Mouse (Mus musculus) WW6 (cell line): Measurements from ENCODE around the gene Cct7.

Source experiments
- DNase-seq: peaks from one replicate; pipeline ENCODE4 v3.0.0-alpha.2; 2013; ENCODE audit warnings: low read depth, low spot score

The Cct7 gene

DNA sequence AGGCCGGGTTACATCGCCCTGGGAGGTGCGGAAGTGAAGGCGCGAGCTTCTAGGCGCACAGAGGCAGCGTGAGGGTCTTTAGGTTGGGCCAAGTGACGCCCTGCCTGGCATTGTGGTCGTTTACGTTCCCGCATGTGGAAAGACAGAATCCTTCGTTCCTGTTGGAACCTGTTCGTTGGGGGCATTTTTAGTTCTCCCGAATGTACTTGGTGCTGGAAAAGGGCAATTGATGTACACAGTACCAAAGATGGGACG, 1.0 kb downstream of the Cct7 start:
- no peak for DNase-seq

DNA sequence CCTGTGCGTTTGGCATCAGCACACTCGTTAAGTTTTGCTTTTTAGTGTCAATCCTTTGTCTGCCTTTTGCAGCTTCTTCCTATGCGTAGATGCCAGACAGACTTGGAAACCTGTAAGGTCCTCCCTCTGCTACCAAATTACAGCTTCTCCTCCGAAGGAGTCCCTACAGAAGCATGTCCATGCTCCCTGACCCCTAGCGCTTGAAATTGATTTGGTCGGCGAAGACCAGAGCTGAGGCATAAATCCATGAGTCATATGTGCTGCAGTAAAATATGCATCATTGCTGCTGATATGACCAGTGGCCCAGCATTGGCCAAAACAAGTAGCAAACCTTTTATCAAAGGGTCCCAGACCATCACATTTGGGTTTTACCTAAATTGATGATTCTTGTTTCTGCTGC, 1.5 kb downstream of the Cct7 start:
- DNase-seq: no peak

DNA sequence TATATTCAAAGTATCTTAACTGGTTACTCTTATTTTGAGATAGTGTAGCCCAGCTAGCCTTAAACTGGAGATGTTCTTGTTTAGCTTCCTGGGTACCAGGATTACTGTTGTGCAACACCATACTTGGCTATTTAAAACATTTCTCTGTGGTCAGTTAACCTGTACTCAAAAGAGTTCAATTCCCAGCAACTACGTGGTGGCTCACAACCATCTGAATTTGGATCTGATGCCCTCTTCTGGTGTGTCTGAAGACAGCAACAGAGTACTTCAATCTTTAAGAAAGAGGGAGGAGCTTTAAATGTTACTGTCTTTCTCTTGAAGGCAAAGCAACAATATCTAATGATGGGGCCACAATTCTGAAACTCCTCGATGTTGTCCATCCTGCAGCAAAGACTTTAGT, 8.3 kb downstream of the Cct7 start:
- DNase-seq: no peak

DNA sequence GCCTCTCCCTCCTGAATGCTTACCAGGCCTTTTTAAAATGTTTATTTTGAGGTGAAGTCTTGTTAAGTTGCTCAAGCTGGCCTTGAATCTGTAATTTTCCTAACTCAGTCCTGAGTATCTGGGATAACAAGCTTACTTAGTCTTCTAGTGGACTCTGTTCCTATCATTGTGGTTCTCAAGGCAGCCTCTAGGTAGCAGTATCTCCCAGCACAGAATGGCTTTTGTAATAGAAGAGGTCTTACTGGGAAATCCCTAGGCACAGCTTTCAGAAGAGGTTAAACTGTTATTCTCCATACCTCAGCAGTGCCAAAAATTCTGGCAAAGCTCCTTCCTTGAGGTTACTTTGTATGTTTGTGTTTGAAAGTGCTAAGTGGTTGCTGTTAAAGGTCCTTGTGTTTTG, 14.1 kb downstream of the Cct7 start:
- DNase-seq: no peak

DNA sequence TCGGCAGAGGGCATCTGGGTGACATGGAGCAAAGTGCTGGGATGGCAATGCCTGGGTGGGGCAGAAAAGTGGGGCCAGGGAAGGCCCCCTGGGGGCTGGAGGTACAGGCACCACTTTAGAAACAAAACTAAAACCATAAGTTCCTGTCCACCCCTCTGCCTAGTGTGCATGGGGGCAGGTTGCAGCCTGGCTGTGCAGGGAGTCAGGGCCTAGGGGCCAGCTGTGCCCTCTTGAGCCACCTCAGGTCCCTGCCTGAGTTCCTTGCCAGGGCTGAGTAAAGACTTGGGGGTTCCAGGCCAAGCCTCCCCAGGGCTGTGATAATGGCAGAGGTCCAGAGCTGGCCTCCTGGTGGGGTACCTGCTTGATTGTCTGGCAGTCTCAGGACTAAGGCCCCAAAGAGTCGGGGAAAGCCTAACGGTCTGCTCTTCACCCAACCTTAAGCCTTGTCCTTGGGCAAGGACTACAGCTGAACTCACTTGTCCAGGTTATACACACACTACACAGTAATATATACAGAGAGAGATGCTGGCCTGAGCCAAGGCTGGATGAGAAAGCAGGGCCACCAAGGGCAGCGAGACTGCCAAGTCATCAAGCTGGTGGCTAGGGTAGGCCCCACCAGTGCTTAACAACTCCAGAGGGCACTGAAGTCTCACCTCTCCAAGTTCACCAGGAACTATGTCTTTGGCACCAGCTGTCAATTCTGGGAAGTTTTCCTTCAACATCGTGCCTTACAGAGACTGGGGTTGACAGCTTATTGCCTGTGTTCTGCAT, 18.5 kb downstream of the Cct7 start:
- DNase-seq: no peak

DNA sequence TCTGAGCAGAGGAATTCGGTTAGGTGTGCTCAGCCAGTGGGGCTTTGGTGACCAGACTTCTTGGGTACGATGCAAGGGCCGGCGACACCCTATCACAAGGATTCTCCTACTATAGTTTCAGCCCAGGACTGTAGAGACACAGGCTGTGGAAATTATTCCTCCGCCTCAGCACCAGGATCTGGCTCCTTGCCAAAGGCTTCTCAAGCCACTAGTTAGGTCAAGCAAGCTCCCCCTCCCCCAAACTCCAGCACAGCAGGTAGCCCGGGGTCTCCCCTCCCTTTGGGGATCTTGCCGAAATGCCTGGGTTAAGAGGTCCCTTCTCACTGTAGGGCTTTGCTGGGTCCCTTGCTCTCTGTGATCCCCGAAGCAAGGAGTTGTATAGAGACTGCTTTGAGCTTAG, 20.6 kb downstream of the Cct7 start:
- no peak for DNase-seq

DNA sequence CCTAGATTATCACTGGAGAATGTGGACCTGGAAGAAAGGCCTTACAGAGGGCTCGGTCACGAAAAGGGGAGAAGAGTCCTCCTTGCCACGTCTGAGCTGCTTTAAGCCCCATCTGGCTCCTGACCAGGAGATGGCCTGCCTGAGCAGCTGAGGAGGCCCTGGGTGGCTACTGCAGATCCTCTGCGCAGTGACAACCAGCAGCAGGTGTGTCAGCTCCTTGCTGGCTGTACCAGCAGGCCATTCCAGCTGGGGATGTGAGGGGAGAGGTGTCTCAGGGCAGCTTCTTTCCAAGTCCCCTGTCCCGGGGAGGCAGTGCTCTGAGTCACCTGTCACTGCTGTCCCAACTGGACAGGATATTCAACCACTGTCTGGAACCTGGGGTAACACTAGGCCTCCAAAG, 21.2 kb downstream of the Cct7 start:
- DNase-seq: no peak

DNA sequence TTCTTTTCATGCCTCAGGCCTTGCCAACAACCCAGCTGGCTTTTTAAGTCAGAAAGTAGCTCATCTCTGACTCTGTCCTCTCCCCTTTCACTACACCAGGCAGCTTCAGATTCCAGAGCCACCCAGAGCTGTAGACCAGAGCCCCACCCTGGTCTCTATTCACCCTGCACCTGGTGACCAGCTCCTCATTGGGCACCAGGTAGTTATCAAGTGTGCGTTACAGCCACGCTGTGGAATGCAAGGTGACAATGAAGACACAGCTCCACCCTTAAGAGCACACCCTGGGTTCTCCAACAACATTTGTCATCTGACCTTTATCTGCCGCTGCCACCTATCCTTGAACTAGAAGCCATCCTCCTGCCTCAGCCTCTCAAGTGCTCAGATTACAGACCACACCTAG, 24.3 kb downstream of the Cct7 start:
- no peak for DNase-seq

DNA sequence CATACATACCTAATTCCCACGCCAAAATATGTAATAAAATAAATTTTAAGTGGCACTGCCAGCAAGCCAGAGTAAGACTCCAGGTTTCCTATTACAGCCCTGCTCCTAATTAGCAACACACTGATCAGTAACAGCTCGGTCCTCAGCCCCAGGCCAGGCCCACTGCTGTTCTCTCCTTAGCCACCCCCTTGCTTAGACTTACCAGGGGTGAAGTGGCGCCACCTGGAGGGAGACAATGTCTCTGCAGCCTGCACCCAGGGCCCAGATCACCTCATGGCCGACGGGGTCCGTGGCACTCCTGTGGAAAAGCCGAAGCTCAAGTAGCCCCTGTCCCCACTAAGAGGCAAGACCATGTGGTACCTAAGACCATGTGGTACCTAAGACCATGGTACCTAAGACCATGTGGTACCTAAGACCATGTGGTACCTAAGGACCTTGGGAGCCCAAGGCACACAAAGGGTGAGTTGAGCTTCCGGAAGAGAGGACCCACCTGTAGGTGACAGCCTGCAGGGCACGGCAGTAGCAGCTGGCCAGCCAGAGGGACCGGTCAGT, 26.1 kb downstream of the Cct7 start:
- peak; percentile 65 for DNase-seq

DNA sequence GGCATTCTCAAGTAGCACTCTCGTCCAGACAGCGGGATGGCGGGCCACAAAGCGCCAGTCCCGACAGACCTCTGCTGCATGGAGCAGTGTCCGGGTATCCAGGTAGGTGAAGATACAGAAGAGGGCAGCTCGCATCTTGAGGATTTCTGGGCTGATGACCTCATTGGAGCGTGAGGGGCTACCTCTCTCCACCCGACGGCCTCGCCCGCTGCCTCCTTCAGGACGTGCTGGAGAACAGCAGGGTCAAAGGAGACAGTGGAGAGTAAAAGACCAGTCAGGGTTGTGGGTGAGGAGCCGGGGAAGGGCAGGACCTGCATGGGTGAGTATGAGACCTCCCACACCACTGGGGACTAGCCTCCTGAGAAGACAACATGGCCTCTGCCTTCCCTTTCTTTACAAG, 27.1 kb downstream of the Cct7 start:
- no peak for DNase-seq

DNA sequence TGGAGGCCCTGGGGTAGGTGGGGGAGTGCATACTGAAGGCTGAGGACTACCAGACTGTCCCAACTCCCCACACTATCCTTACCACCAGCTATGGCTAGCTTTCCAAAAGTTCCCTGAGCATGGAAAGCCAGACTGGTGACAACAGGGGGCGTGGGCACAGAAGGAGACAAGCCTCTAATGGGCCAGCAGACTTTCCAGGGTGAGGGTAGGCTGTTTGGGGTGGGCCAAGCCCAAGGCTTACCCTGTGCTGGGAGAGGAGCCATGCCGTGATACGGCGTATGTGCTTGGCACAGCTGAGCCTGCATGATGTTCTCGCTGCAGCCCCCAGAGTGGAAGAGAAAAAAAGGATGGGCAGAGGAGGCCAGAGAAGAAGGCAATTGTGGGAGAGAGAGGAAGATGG, 28.7 kb downstream of the Cct7 start:
- no peak for DNase-seq

DNA sequence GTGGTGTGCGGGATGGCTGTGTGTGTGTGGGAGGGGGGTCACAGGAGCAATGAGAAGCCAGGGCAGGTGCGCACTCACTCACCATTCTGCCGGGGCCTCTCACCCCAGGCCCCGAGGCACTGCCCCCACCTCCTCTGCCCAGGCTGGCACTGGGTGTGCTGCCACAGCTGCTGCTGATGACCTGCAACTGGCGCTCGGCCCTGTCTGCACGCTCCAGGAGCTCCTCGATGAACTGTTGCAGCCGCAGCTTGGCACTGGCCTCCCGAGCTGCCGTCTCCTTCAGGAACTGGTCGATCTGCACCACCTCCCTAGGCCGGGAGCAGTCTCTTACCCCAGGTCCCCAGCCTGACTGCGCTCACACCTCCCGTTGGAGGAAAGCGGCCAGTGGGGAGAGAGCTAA, 29.4 kb downstream of the Cct7 start:
- no peak for DNase-seq

DNA sequence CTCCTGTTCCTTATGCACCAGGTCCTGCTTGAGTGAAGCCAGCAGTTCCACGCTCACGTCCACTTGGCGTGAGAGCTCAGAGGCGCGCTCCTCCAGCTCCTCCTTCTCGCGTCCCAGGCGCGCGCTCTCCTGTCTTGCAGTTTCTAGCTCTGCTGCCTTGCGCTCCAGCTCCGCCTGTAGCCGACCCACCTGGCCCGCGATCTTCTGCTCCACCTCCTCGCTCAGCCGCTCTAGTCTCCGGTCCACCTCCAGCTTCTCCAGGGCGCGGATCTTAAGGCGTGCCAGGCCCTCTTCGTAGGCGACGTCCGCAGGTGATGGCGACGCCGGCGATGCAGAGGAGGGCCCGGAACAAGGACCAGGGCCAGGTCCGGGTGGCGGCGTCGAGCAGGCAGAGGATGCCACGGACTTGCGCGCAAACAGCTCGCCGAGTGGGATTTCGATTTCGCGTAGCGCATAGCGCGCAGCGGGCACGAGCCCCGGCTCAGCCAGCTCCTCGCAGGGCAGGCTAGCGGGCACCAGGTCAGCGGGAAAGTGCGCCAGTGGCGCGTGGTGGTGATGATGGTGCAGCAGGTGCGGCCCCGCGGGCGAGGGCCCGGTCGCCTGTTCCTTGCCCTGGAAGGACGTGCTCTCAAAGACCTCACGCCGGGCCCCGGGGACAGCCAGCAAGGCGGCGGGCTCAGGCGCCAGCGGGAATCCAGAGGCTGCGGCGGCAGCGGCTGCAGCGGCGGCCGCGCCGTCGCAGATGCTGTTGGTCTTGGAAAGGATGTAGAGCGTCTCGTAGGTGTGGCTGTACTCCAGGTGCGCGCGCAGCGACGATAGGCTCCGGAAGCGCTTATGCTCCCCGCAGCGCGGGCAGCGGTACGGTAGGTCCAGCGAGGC, 32.8 kb downstream of the Cct7 start:
- no peak for DNase-seq

DNA sequence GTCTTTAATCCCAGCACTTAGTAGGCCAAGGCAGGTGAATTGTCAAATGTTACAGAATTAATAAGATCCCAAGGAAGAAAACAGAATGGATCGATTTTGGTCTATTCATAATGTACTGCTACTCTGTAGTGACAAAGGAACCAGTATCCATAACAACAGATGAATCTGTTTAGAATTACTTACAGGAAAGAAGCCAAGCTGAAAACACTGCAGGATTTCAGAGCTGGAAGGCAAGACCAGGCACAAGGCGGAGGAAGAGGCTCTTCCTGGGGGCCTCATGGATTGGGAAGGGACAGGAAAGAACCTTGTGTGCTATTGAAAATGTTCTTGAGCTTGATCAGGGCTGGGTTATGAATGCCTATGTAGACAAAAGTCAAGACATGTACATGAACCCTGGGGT, 34.4 kb downstream of the Cct7 start:
- DNase-seq: no peak

DNA sequence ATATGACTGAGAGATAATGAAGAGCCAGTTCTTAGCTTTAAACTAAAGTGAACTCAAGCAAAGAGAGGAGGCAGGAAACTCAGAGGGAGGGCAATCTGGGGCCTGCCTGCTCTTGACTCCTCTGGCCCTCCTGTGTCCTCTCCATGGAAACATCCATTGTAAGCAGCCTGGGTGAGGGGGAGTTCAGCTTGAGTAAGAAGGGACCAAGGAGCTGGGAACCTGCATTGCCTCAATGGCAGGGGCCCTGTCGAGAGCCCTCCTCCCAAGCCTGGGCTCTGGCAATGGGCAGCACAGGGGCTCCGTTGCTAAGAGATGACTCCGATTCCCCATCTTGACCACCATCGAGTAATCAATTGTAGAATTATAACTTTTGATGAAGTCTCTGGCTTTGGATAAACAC, 37.2 kb downstream of the Cct7 start:
- no peak for DNase-seq

DNA sequence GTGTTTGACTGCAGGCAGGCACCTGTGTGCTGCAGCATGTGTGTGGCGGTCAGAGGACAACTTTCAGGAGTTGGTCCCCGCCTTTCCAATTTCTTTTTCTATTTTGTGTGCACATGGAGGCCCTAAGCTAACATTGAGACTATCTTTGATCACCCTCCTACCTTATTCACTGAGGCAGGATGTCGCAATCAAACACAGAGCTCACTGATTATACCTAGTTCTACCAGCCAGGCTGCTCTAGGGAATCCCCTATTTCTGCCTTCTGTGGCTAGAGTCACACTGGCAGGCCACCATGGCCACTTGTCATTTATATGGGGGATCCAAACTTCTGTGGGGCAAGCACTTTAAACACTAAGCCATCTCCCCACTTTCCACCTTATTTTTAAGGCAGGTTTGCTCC, 38.4 kb downstream of the Cct7 start:
- DNase-seq: no peak

DNA sequence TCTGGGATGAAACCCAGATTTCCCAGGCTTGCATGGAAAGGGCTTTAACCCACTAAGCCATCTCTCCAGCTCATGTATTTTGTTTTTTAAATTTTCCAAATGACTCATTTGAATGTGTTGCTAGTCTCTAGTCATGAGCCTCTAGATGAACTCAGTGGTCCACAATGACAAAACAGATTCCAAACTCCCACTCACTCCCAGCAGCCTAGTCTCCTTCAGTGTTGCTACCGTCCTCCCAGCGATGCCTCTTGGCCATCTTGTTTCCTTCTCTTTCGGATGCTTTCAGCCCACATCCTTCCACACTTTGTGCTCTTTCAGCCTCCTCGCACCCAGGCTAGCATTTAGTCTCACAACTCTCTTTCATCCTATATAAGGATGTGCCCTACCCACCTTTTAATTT, 38.9 kb downstream of the Cct7 start:
- DNase-seq: no peak

DNA sequence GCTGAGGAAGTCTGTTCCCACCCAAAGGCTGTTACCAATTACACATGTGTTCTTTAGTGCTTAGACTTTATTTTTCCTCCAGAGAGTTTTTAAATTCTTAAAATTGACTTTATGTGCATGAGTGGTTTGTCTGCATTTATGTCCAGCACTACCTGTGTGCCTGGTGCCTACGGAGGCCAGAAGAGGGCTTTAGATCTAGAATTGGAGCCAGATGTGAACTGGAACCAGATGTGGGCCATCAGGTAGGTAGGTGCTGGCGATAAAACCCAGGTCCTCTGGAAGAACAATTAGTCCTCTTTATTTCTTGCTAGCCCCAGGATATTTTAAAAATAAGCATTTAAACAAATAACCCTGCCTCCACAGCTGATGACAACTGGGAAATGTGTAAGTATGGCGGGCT, 40.3 kb downstream of the Cct7 start:
- DNase-seq: no peak

DNA sequence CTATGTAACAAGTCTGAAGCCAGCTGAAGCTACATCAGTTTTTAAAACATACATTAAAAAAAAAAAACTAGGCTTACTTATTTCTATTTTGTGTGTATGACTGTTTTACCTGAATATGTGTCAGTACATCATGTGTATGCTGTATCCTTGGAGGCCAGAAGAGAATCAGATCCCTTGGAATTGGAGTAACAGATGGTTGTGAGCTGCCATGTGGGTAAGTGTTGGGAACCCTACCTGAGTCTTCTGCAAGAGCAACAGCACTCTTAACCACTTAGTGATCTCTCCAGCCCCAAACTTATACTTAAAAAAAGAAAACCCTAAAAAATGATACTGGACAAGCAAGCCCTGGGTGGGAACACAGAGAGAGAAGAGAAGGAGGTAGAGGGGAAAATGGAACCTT, 45.7 kb downstream of the Cct7 start:
- no peak for DNase-seq

DNA sequence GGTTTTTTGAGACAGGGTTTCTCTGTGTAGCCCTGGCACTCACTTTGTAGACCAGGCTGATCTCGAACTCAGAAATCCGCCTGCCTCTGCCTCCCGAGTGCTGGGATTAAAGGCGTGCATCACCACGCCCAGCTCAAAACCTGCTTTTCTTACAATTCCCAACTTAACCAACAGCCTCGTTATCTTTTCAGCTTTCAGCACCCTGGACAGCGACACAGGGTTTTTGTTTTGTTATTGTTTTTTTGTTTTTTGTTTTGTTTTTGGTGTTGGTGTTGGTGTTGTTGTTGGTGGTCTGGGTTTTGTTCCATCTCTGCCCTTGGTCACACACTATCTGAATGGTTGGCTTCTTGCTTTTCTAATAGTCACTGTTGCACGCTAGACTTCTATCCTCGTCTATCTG, 46.8 kb downstream of the Cct7 start:
- no peak for DNase-seq

DNA sequence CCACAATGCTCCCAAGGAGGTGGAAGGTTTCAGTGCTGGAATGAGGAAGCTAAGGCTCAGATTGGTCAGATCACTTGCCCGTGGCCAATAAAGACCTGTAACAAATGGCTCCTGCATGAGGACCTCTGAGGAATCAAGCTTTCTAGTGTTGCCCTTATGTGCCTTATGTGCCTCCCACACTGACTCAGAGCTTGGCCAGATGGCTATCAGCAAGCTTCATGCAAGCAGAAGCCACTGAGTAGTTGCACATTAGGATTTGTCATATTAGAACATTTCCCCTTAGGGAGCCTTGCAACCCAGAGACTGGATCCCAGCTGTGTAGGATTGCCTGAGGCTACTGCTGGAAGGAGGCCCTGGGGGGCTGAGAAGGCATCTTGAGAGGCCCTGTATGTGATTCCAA, 49.1 kb downstream of the Cct7 start:
- no peak for DNase-seq

DNA sequence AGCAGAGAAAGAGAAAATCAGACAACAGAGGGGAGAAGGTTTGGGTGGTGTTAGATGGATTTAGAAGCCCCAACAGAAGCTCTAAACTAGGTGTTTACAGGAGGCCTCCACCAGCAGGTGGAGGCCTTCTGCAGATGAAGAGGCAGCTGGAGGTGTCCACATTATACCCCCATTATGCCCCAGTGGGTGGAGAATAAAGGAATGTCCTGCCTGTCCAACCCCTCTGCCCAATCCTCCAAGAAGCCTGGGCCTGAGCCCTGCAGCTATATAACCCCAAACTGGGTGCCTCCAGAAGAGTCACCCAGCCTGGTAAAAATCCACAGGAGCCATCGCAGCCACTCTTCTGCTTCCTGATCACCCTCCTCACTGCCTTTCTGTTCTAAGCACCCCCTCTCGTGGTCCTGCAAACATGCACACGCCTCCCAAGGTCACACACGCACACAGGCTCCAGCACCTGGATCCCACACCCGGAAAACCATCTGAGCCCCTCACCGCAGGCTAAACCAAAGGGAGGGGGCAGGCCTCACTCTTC, 50.3 kb downstream of the Cct7 start:
- DNase-seq: no peak
